Mouse (Mus musculus) erythroblast, embryonic 14.5 days (primary cell): Measurements from ENCODE around the gene Sox6. TPM values are rescaled to one million over a fixed set of nuclear protein-coding genes. Genes with fewer than 3 reads are reported as not detected.

ENCODE experiments used
- H3K27me3 ChIP-seq: 2 replicates; pipeline ENCODE4 v1.6.1; 2012; ENCODE audit warnings: inconsistent platforms; ENCODE audit not compliant: control insufficient read depth
- H3K36me3 ChIP-seq: 2 replicates; pipeline ENCODE4 v1.6.1; 2012; ENCODE audit warnings: mild to moderate bottlenecking, inconsistent platforms; ENCODE audit not compliant: control insufficient read depth
- H3K4me1 ChIP-seq: 2 replicates; pipeline ENCODE4 v1.6.1; 2012; ENCODE audit warnings: inconsistent platforms; ENCODE audit not compliant: control insufficient read depth
- H3K4me3 ChIP-seq: replicated peaks from 2 replicates; pipeline ENCODE3; 2012; ENCODE audit warnings: moderate library complexity, mild to moderate bottlenecking, inconsistent platforms
- H3K9me3 ChIP-seq: 2 replicates; pipeline ENCODE4 v1.6.1; 2012; ENCODE audit warnings: low read length, inconsistent platforms, mixed read lengths; ENCODE audit not compliant: control insufficient read depth
- GATA1 ChIP-seq: IDR thresholded peaks from 2 replicates; pipeline ENCODE4 v1.6.1; 2012; ENCODE audit warnings: low read length, inconsistent platforms, mixed read lengths
- TAL1 ChIP-seq: IDR thresholded peaks from 3 replicates; pipeline ENCODE4 v1.6.1; 2012; ENCODE audit warnings: low read length, inconsistent platforms, mixed read lengths
- polyA plus RNA-seq: library from polyadenylated mRNA; stranded (reverse); fragments of >175 nt; gene quantifications from 2 replicates; pipeline ENCODE4 v1.2.3, GENCODE M21; 2012

The Sox6 gene
- polyA plus RNA-seq, 1 experiment: 3.7 TPM

- TF ChIP-seq GATA1 (no peak), TAL1 (no peak)
- Histone ChIP-seq H3K27me3 (no peaks in the 10 kb centered on the region), H3K36me3 (peaks cover 69% of the 10 kb centered on the region), H3K4me1 (peaks cover 1% of the 10 kb centered on the region; the same call in 1 of the 2 replicates), H3K9me3 (no peaks in the 10 kb centered on the region), H3K4me3 (no peak overlapping the region)
Measured at GRCm38 (mm10) chr7:115724404-115724803, 314.2 kb downstream of the Sox6 start.

DNA sequence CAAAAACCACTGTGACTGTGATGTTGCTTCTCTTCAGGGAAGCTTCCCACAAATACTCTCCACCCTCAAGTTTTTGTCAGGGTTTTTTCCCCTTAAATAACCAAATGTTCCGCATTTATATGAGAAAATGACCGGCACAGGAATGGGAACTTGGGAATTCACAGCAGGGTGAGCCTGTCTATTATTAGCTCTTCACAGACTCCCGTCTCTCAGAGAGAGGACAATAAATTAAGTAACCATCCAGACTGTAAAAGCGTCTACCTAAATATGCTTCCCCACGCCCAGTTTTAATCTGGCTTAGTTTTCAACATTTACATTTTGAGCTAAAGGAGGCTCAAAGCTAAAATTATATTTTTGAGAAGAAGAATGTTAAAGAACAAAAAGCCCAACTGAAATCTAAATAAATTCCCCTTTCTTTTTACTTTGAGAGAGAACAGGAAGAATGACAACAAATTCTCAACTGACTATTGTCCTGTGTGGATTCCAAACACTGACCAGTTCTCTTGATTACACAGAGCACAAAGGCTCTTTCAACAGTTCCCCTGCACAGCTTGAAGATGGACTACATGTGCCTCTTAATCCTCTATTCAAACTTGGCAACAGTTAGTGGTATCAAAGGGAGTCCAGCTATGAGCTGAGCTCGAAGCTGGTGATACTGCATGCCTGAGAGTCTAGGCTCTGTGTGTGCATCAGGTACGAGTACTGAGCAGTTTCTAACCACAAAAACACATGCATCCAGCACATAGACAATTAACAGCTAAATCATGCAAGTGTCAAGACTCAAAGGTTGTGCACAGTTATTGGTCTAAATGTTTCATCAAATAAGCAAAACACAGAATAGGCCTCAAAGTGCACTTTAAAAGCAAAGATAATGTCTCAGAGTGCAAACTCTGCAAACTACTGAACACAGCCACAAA, 316.7 kb downstream of the Sox6 start:
- TF ChIP-seq GATA1: no peak
- no peak for TF ChIP-seq TAL1
- Histone ChIP-seq H3K9me3 (no peaks in the 10 kb centered on the region), H3K4me3 (no peak overlapping the region), H3K36me3 (peaks cover 55% of the 10 kb centered on the region), H3K27me3 (no peaks in the 10 kb centered on the region), H3K4me1 (peaks cover 1% of the 10 kb centered on the region; the same call in 1 of the 2 replicates)

DNA sequence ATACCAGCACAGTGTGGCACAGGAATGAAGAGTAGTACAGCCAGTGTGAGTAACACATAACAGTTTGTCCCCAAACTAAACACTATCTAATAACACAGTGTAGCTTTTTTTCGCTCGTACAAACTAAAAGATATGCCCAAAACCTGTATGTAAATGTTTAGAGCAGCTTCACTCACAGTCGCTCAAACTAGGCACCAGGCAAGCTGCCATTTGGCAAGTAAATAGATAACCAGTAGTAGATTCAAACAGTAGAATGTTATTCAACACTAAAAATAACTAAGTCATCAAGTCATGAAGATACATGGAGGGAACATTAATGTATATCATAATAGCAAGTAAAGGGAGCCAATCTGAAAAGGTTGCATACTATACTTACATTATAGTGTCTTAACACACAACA, 318.8 kb downstream of the Sox6 start:
- H3K4me1 ChIP-seq: peaks cover 1% of the 10 kb centered on the region; the same call in 1 of the 2 replicates
- H3K36me3 ChIP-seq: peaks cover 38% of the 10 kb centered on the region
- no peak overlapping the region for H3K4me3 ChIP-seq
- no peaks in the 10 kb centered on the region for H3K27me3 ChIP-seq
- H3K9me3 ChIP-seq: no peaks in the 10 kb centered on the region
- TF ChIP-seq GATA1 (no peak), TAL1 (no peak)

DNA sequence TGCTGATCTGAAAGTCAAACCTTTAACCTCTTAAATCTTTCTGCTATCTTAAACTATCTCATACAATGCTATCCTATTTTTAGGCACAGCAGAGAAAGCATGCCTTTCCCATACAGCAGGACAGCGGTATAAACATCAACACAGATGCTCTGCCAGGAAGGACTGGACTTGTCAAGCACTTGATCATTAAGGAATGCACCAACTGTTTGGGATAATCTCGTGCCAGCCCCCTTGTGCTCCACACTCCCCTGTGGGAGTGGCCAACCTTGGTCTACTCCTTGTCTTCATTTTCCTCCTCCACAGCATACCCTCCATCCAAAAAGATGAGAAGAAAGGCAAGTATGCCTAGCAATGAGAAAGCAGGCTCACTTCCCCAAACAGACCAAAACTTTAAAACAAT, 332.5 kb downstream of the Sox6 start:
- Histone ChIP-seq H3K9me3 (no peaks in the 10 kb centered on the region), H3K4me1 (no peaks in the 10 kb centered on the region), H3K4me3 (no peak overlapping the region), H3K36me3 (peaks cover 32% of the 10 kb centered on the region), H3K27me3 (no peaks in the 10 kb centered on the region)
- TF ChIP-seq TAL1 (no peak), GATA1 (no peak)

DNA sequence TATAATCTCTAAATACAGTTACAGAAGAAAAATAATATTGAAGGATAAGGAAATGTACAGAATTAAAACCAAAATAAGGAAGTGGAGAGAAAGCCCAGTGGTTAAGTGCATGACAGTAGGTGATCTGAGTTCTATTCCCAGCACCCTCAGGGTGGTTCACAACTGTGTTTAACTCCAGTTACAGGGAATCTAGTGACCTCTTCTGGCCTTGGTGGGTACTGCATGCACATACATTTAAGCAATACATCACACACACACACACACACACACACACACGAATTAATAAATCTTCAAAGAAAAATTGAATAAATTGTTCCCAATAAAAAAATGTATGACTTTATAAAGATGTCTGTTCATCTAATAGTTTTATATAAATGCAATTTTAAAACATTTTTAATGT, 340.5 kb downstream of the Sox6 start:
- H3K4me3 ChIP-seq: no peak overlapping the region
- no peaks in the 10 kb centered on the region; the same call in 1 of the 2 replicates for H3K4me1 ChIP-seq
- TF ChIP-seq TAL1 (no peak), GATA1 (no peak)
- peaks cover 6% of the 10 kb centered on the region for H3K9me3 ChIP-seq
- H3K36me3 ChIP-seq: peaks cover 57% of the 10 kb centered on the region
- no peaks in the 10 kb centered on the region for H3K27me3 ChIP-seq

- TF ChIP-seq TAL1: no peak
- no peak for TF ChIP-seq GATA1
- peaks cover 22% of the 10 kb centered on the region for H3K36me3 ChIP-seq
Measured at GRCm38 (mm10) chr7:115693206-115693605, 345.4 kb downstream of the Sox6 start.

GRCm38 (mm10) chr7:115691091-115691490, 347.5 kb downstream of the Sox6 start:
- H3K4me3 ChIP-seq: no peak overlapping the region
- H3K4me1 ChIP-seq: no peaks in the 10 kb centered on the region; the same call in 1 of the 2 replicates
- TF ChIP-seq TAL1 (no peak), GATA1 (no peak)
- H3K36me3 ChIP-seq: peaks cover 29% of the 10 kb centered on the region
- no peaks in the 10 kb centered on the region for H3K27me3 ChIP-seq
- no peaks in the 10 kb centered on the region for H3K9me3 ChIP-seq

More at GRCm38 (mm10) chr7:115693206-115693605, 345.4 kb downstream of the Sox6 start:
- peaks cover 2% of the 10 kb centered on the region for H3K9me3 ChIP-seq
- H3K27me3 ChIP-seq: no peaks in the 10 kb centered on the region
- H3K4me1 ChIP-seq: no peaks in the 10 kb centered on the region; the same call in 1 of the 2 replicates
- no peak overlapping the region for H3K4me3 ChIP-seq

DNA sequence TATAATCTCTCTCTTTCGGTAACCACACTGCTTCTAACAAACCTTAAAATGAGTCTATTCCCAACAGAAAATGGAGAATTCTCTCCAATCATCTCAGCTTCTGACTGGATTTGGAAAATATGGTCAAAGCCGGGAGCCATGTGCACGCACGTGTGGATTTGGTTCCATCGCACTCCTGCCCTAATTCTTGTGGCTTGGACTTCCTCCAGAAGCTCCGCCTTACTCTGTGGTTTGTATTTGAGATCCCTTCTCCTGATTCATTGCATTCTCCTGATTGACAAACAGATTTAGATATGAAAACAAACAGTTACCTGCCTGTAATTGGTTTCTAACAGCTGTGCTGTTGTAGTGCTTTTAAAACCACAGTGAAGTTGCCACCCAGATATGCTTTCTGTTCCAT, 351.9 kb downstream of the Sox6 start:
- TF ChIP-seq TAL1: no peak
- TF ChIP-seq GATA1: no peak
- H3K4me1 ChIP-seq: no peaks in the 10 kb centered on the region
- no peaks in the 10 kb centered on the region for H3K9me3 ChIP-seq
- no peak overlapping the region for H3K4me3 ChIP-seq
- no peaks in the 10 kb centered on the region for H3K27me3 ChIP-seq
- peaks cover 39% of the 10 kb centered on the region for H3K36me3 ChIP-seq

- no peaks in the 10 kb centered on the region for H3K9me3 ChIP-seq
- TF ChIP-seq GATA1 (no peak), TAL1 (no peak)
- H3K27me3 ChIP-seq: no peaks in the 10 kb centered on the region
- H3K4me1 ChIP-seq: no peaks in the 10 kb centered on the region
- H3K36me3 ChIP-seq: peaks cover 47% of the 10 kb centered on the region
- no peak overlapping the region for H3K4me3 ChIP-seq
Measured at GRCm38 (mm10) chr7:115684142-115684541, 354.5 kb downstream of the Sox6 start.
